Mouse (Mus musculus): ENCODE data around the gene Slc35a3. TPM values are rescaled to one million over a fixed set of nuclear protein-coding genes. Genes with fewer than 3 reads are reported as not detected.

The Slc35a3 gene
- polyA plus RNA-seq, 1 experiment from 2014 or later: 15.9 TPM

DNA sequence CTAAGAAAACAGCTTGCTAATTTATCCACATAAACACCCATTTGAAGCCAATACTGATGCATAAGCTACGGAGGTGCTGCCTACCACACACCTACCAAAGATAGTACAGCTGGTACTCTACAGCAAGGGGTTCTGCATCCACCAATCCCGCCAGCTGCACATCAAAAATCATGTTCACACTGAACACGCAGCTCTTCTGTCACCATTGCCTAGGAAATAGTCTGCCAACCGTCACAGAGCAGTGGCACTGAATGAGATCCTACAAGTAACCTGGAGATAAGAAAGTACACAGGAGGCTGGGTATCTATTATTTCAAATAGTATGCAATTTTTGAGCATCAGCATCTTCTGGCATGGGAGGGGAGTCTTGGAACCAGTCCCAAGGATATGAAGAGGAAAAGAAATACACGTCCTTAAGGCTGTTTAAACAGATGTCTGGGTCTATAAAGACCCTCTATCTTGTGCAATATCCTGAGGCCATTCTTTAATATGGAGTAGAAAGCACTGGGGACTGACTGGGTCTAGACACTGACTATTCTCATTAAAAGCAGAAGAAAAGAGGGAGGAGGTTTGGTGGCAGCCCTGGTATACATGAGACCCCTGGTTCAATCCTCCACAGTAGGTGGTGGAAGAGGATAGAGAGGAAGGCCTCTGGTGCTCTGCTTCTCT is 59.2 kb downstream of the Slc35a3 start:
- H3K36me3 ChIP-seq (ENCODE audit: control insufficient read depth, insufficient read depth, low read length): peaks cover 9% of the 10 kb centered on the region; the same call in 1 of the 2 replicates
- 83% methylated on average over 5 of the region's 5 CpGs for WGBS
- no peaks in the 10 kb centered on the region; the same call in 1 of the 2 replicates for H3K4me1 ChIP-seq (ENCODE audit: control insufficient read depth, insufficient read depth, low read length)
- H3K27me3 ChIP-seq (ENCODE audit: control insufficient read depth, insufficient read depth, low read length): no peaks in the 10 kb centered on the region
- H3K4me2 ChIP-seq (replicated peaks; ENCODE audit: low read depth, low read length): no peak overlapping the region
- H3K9ac ChIP-seq (ENCODE audit: low read depth, low read length): no peak overlapping the region
- no peak overlapping the region for H3K4me3 ChIP-seq (ENCODE audit: low read length)
- ATAC-seq (ENCODE audit: low FRiP score, low TSS enrichment): no peak
- H3K27ac ChIP-seq (ENCODE audit: low read depth, low read length): no peak overlapping the region
- no peaks in the 10 kb centered on the region for H3K9me3 ChIP-seq (ENCODE audit: control insufficient read depth, low read length)

DNA sequence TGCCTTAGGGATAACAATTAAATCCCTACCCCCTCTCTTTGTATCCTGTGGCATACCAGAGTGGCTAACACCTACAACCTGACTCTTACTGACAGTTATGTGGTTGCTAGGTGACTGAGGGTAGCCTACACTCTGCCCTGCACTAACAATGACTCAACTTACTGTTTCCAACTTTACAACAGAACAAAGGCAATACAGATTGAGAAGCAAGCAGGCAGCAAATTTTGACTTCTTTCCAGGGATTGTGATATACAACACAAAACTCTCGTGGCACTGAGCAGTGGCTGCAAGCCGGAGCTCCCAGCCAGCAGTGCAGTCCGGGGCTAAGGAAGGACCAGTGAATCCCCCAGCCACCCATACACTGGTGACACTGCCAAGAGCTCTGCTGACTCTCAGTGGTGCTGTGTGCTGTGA is 60.6 kb downstream of the Slc35a3 start:
- no peak for ATAC-seq (ENCODE audit: low FRiP score, low TSS enrichment)
- H3K4me1 ChIP-seq (ENCODE audit: control insufficient read depth, insufficient read depth, low read length): no peaks in the 10 kb centered on the region
- H3K4me3 ChIP-seq (ENCODE audit: low read length): no peak overlapping the region
- H3K4me2 ChIP-seq (replicated peaks; ENCODE audit: low read depth, low read length): no peak overlapping the region
- H3K27me3 ChIP-seq (ENCODE audit: control insufficient read depth, insufficient read depth, low read length): no peaks in the 10 kb centered on the region
- WGBS: 79% methylated on average over 3 of the region's 3 CpGs
- peaks cover 17% of the 10 kb centered on the region; the same call in 1 of the 2 replicates for H3K36me3 ChIP-seq (ENCODE audit: control insufficient read depth, insufficient read depth, low read length)
- no peak overlapping the region for H3K27ac ChIP-seq (ENCODE audit: low read depth, low read length)
- no peaks in the 10 kb centered on the region for H3K9me3 ChIP-seq (ENCODE audit: control insufficient read depth, low read length)
- H3K9ac ChIP-seq (ENCODE audit: low read depth, low read length): no peak overlapping the region

DNA sequence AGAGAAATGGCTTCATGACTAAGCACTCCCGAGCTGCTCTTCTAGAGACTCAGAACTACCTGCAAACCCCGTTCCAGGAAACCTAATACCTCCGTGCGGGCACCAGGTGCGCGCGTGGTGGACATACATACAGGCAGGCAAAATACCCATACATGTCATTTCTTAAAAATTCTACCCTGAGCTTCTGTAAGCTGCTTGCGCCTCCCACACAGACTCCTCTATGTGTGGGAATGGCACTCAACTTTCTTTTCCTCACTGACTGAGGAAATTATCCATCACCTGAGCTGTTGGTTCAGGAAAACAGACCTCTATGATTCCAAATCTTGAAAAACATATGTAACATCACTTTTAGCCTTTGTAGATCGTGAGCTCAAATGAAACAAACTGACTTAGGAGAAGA is 61.9 kb downstream of the Slc35a3 start:
- WGBS: 94% methylated on average over 9 of the region's 9 CpGs
- no peak for ATAC-seq (ENCODE audit: low FRiP score, low TSS enrichment)
- H3K27ac ChIP-seq (ENCODE audit: low read depth, low read length): no peak overlapping the region
- no peak overlapping the region for H3K4me3 ChIP-seq (ENCODE audit: low read length)
- no peaks in the 10 kb centered on the region for H3K9me3 ChIP-seq (ENCODE audit: control insufficient read depth, low read length)
- no peak overlapping the region for H3K9ac ChIP-seq (ENCODE audit: low read depth, low read length)
- no peaks in the 10 kb centered on the region for H3K4me1 ChIP-seq (ENCODE audit: control insufficient read depth, insufficient read depth, low read length)
- H3K27me3 ChIP-seq (ENCODE audit: control insufficient read depth, insufficient read depth, low read length): no peaks in the 10 kb centered on the region
- H3K4me2 ChIP-seq (replicated peaks; ENCODE audit: low read depth, low read length): no peak overlapping the region
- peaks cover 30% of the 10 kb centered on the region; the same call in 1 of the 2 replicates for H3K36me3 ChIP-seq (ENCODE audit: control insufficient read depth, insufficient read depth, low read length)

DNA sequence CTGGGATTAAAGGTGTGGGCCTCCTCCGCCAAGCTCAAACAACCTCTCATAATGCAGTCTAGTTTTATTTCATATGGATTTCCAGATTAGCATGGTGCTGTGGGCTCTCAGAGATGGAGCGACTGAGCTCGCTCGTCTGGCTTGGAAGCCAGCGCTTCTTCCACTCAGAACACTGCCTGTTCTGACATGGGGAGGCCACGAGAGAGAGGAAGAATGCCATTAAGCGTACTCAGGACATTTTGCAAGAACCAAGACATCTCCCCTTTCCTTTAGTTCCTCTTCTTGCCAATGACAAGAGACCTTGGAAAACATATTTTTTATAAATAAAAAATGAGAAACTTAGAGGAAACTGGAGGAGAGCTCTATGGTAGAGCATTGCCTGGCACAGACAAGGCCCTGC is 63.8 kb downstream of the Slc35a3 start:
- Histone ChIP-seq H3K9ac (ENCODE audit: low read depth, low read length) (no peak overlapping the region), H3K4me1 (ENCODE audit: control insufficient read depth, insufficient read depth, low read length) (no peaks in the 10 kb centered on the region), H3K36me3 (ENCODE audit: control insufficient read depth, insufficient read depth, low read length) (peaks cover 48% of the 10 kb centered on the region), H3K27me3 (ENCODE audit: control insufficient read depth, insufficient read depth, low read length) (no peaks in the 10 kb centered on the region), H3K9me3 (ENCODE audit: control insufficient read depth, low read length) (no peaks in the 10 kb centered on the region), H3K4me2 (replicated peaks; ENCODE audit: low read depth, low read length) (no peak overlapping the region), H3K27ac (ENCODE audit: low read depth, low read length) (no peak overlapping the region), H3K4me3 (ENCODE audit: low read length) (no peak overlapping the region)
- no peak for ATAC-seq (ENCODE audit: low FRiP score, low TSS enrichment)
- 92% methylated on average over 7 of the region's 7 CpGs for WGBS

DNA sequence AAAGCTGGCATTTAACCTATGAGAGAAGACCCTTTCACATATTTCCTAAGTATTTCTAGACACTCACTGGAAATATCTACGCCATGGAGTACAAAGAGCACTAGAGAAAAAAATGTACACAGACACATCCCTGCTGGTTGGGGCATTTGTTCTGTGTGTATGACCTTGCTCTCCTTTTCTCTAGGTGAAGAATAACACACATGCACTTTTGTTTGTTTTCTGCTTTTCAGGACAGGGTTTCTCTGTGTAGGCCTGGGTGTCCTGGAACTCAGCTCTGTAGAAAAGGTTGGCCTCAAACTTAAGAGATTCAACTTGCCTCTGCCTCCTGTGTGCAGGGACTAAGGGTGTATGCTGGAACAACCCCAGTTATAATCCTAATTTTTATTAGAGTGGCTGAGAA is 66.2 kb downstream of the Slc35a3 start:
- H3K4me3 ChIP-seq (ENCODE audit: low read length): no peak overlapping the region
- no peaks in the 10 kb centered on the region for H3K4me1 ChIP-seq (ENCODE audit: control insufficient read depth, insufficient read depth, low read length)
- H3K4me2 ChIP-seq (replicated peaks; ENCODE audit: low read depth, low read length): no peak overlapping the region
- peaks cover 67% of the 10 kb centered on the region for H3K36me3 ChIP-seq (ENCODE audit: control insufficient read depth, insufficient read depth, low read length)
- H3K27me3 ChIP-seq (ENCODE audit: control insufficient read depth, insufficient read depth, low read length): no peaks in the 10 kb centered on the region
- 97% methylated on average over 1 of the region's 1 CpGs for WGBS
- no peak overlapping the region for H3K27ac ChIP-seq (ENCODE audit: low read depth, low read length)
- no peaks in the 10 kb centered on the region for H3K9me3 ChIP-seq (ENCODE audit: control insufficient read depth, low read length)
- ATAC-seq (ENCODE audit: low FRiP score, low TSS enrichment): no peak
- H3K9ac ChIP-seq (ENCODE audit: low read depth, low read length): no peak overlapping the region

DNA sequence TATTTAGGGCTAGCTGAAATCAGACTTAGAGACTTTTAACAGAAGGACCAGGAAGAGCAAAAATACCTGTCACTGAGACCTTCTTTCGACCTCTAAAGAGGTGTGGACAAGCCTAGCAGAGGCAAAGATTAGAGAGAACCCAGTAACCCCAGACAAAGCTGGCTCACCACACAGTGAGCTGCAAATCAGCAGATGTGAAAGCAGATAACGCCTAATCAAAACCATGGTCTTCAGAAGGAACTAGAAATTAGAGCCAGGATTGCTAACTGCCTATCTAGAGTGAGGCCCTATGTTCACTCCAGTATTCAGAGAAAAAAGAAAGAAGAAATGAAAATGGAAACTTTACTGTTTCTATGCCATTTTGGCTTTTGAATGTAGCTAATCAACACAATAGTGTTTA is 70.3 kb downstream of the Slc35a3 start:
- WGBS: 92% methylated on average over 2 of the region's 2 CpGs
- Histone ChIP-seq H3K36me3 (ENCODE audit: control insufficient read depth, insufficient read depth, low read length) (peaks cover 88% of the 10 kb centered on the region), H3K4me2 (replicated peaks; ENCODE audit: low read depth, low read length) (no peak overlapping the region), H3K9ac (ENCODE audit: low read depth, low read length) (no peak overlapping the region), H3K4me3 (ENCODE audit: low read length) (no peak overlapping the region), H3K27me3 (ENCODE audit: control insufficient read depth, insufficient read depth, low read length) (no peaks in the 10 kb centered on the region), H3K4me1 (ENCODE audit: control insufficient read depth, insufficient read depth, low read length) (no peaks in the 10 kb centered on the region), H3K9me3 (ENCODE audit: control insufficient read depth, low read length) (no peaks in the 10 kb centered on the region), H3K27ac (ENCODE audit: low read depth, low read length) (no peak overlapping the region)
- ATAC-seq (ENCODE audit: low FRiP score, low TSS enrichment): no peak

DNA sequence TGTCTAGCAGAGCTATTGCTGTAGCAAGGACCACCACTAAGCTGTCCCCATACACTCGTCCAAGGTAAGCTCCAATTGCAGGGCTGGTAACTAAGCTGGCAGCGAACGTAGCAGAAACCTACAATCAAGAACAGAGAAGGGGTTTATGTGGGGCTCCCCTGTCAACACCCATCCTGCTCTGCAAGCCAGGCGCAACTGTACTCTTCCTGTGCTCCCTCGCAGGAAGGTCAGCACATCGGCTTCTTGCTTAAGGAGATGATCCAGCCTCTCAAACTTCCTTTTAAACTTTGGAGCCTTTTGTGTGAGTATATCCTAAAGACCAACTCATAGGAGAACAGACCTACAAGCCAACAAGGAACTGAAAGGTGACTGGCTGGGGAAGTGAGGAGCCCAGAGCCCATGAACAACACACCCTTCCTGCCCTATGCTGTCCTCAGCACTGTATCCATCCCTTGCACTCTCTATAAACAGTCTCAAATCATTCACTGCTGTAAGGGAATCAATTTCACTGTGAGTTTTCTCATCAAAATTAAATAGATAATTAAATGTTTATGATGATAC is 70.7 kb downstream of the Slc35a3 start:
- Histone ChIP-seq H3K27me3 (ENCODE audit: control insufficient read depth, insufficient read depth, low read length) (no peaks in the 10 kb centered on the region), H3K36me3 (ENCODE audit: control insufficient read depth, insufficient read depth, low read length) (peaks cover 90% of the 10 kb centered on the region), H3K4me3 (ENCODE audit: low read length) (no peak overlapping the region), H3K4me1 (ENCODE audit: control insufficient read depth, insufficient read depth, low read length) (no peaks in the 10 kb centered on the region), H3K4me2 (replicated peaks; ENCODE audit: low read depth, low read length) (no peak overlapping the region), H3K9ac (ENCODE audit: low read depth, low read length) (no peak overlapping the region), H3K9me3 (ENCODE audit: control insufficient read depth, low read length) (no peaks in the 10 kb centered on the region), H3K27ac (ENCODE audit: low read depth, low read length) (no peak overlapping the region)
- WGBS: 94% methylated on average over 6 of the region's 6 CpGs
- no peak for ATAC-seq (ENCODE audit: low FRiP score, low TSS enrichment)

DNA sequence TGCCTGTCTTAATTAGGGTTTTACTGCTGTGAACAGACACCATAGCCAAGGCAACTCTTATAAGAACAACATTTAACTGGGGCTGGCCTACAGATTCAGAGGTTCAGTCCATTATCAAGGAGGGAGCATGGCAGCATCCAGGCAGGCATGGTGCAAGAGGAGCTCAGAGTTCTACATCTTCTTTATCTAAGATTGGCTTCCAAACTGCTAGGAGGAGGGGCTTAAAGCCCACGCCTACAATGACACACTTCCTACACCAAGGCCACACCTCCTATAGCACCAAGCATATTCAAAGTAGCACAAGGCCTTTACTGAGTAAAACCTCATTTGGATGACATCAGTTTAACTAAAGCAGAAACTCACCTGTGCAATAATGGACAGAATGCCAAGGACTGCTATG is 72.6 kb downstream of the Slc35a3 start:
- Histone ChIP-seq H3K36me3 (ENCODE audit: control insufficient read depth, insufficient read depth, low read length) (peaks cover 87% of the 10 kb centered on the region), H3K4me3 (ENCODE audit: low read length) (no peak overlapping the region)

DNA sequence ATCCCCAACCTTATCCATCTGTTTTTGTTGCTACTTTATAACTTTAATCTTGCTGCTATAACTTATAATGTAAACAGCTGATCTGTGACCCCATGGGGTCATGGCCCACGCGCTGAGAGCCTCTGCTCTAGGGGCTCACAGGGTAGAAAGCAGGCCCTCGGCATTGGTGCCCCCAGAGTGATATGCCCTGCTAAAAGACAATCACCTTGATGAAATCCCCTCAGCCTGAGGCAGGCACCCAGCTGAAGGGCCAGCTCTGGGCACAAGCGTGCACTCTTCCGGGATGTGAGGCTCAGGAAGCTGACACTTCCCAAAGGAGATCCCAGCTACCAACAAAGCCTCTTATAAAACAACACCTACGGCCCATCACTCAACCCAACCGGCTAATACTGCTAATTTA is 74.1 kb downstream of the Slc35a3 start:
- no peaks in the 10 kb centered on the region for H3K4me1 ChIP-seq (ENCODE audit: control insufficient read depth, insufficient read depth, low read length)
- H3K36me3 ChIP-seq (ENCODE audit: control insufficient read depth, insufficient read depth, low read length): peaks cover 88% of the 10 kb centered on the region
- H3K4me2 ChIP-seq (replicated peaks; ENCODE audit: low read depth, low read length): no peak overlapping the region
- no peak overlapping the region for H3K9ac ChIP-seq (ENCODE audit: low read depth, low read length)
- ATAC-seq (ENCODE audit: low FRiP score, low TSS enrichment): no peak
- H3K27me3 ChIP-seq (ENCODE audit: control insufficient read depth, insufficient read depth, low read length): no peaks in the 10 kb centered on the region
- no peak overlapping the region for H3K4me3 ChIP-seq (ENCODE audit: low read length)
- no peaks in the 10 kb centered on the region for H3K9me3 ChIP-seq (ENCODE audit: control insufficient read depth, low read length)
- H3K27ac ChIP-seq (ENCODE audit: low read depth, low read length): no peak overlapping the region
- 84% methylated on average over 7 of the region's 7 CpGs for WGBS

More for the DNA sequence above, 72.6 kb downstream of the Slc35a3 start:
- no peaks in the 10 kb centered on the region for H3K4me1 ChIP-seq (ENCODE audit: control insufficient read depth, insufficient read depth, low read length)
- WGBS: 96% methylated on average over 1 of the region's 1 CpGs
- no peak for ATAC-seq (ENCODE audit: low FRiP score, low TSS enrichment)
- no peaks in the 10 kb centered on the region for H3K9me3 ChIP-seq (ENCODE audit: control insufficient read depth, low read length)
- H3K27ac ChIP-seq (ENCODE audit: low read depth, low read length): no peak overlapping the region
- H3K4me2 ChIP-seq (replicated peaks; ENCODE audit: low read depth, low read length): no peak overlapping the region
- H3K27me3 ChIP-seq (ENCODE audit: control insufficient read depth, insufficient read depth, low read length): no peaks in the 10 kb centered on the region
- no peak overlapping the region for H3K9ac ChIP-seq (ENCODE audit: low read depth, low read length)

All from kidney, embryonic 14.5 days (tissue).